Mouse (Mus musculus) testis, adult 2 months (tissue): ENCODE measurements around the gene Clmn.

ENCODE experiments used
- CTCF ChIP-seq: fragments of 200-500 bp; IDR thresholded peaks from 2 replicates; pipeline ENCODE4 v1.5.1; 2012; ENCODE audit warnings: low read depth, mild to moderate bottlenecking, inconsistent platforms, low read length, moderate library complexity; ENCODE audit not compliant: control insufficient read depth, insufficient read depth, insufficient replicate concordance
- POLR2A ChIP-seq: fragments of 200-500 bp; IDR thresholded peaks from 2 replicates; pipeline ENCODE4 v1.6.1; 2012; ENCODE audit warnings: low read depth, mild to moderate bottlenecking, inconsistent platforms, low read length, moderate library complexity; ENCODE audit not compliant: control insufficient read depth

DNA sequence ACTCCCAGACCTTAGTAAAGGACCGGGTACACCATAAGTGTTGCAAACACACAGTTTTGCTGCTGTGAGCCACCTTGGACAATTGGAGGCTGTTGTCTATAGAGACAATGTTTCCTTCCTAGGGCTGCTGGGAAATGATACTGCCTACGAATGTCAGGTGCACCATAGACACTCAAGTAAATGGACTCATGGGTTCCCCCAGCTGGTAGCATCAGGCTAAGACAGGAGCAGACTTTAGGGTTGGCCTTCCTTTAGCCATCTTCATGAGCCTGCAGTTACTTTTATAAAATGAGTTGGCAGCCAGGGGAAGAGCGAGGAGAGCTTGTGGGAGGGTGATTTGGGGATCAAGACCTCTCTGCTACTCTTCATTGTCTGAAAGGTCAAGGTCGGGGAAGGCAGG, 52.2 kb downstream of the Clmn start:
- no peak for TF ChIP-seq CTCF
- TF ChIP-seq POLR2A: no peak
